Mouse (Mus musculus) limb, embryonic 11.5 days (tissue): ENCODE measurements at regions not wholly inside any gene's neighbourhood (a gene's known extent, or its start where the extent isn't known, plus 50 kb on each side); places are given as distances from the start of the nearest gene placed in this dataset.

ENCODE experiments used
- ATAC-seq: fragments of 200-750 bp; cut with Nextera tagmentation; 2 replicates; pipeline ENCODE4 v1.8.0; 2017; ENCODE audit warnings: low read depth; ENCODE audit not compliant: insufficient number of reproducible peaks, low FRiP score, low TSS enrichment
- DNase-seq: peaks from one replicate; pipeline ENCODE4 v3.0.0-alpha.2; 2015; ENCODE audit warnings: low spot score
- H3K27ac ChIP-seq: fragments of 300-500 bp; sonication (generic); replicated peaks from 2 replicates; pipeline ENCODE4 v1.5.1; 2014; ENCODE audit warnings: low read depth, mild to moderate bottlenecking, low read length
- H3K27me3 ChIP-seq: fragments of 300-500 bp; sonication (generic); 2 replicates; pipeline ENCODE4 v1.6.1; 2014; ENCODE audit warnings: mild to moderate bottlenecking, low read length, mixed read lengths; ENCODE audit not compliant: control insufficient read depth, insufficient read depth
- H3K36me3 ChIP-seq: fragments of 300-500 bp; sonication (generic); 2 replicates; pipeline ENCODE4 v1.6.1; 2014; ENCODE audit warnings: mild to moderate bottlenecking, low read length, moderate library complexity, mixed read lengths; ENCODE audit not compliant: control insufficient read depth, insufficient read depth
- H3K4me1 ChIP-seq: fragments of 300-500 bp; sonication (generic); 2 replicates; pipeline ENCODE4 v1.6.1; 2014; ENCODE audit warnings: low read length, mixed read lengths; ENCODE audit not compliant: control insufficient read depth, insufficient read depth
- H3K4me2 ChIP-seq: fragments of 300-500 bp; sonication (generic); 2 replicates; pipeline ENCODE4 v1.6.1; 2014; ENCODE audit warnings: low read depth, mild to moderate bottlenecking, moderate library complexity; ENCODE audit not compliant: severe bottlenecking
- H3K4me3 ChIP-seq: fragments of 300-500 bp; sonication (generic); 2 replicates; pipeline ENCODE4 v1.5.1; 2014; ENCODE audit warnings: low read depth, low read length
- H3K9ac ChIP-seq: fragments of 300-500 bp; sonication (generic); 2 replicates; pipeline ENCODE4 v1.6.1; 2014; ENCODE audit warnings: mild to moderate bottlenecking, low read length
- H3K9me3 ChIP-seq: fragments of 300-500 bp; sonication (generic); 2 replicates; pipeline ENCODE4 v1.6.1; 2016; ENCODE audit warnings: low read length; ENCODE audit not compliant: control insufficient read depth
- whole genome bisulfite sequencing: fragments of 180-500 bp; shearing (Covaris S2); extraction: QIAGEN DNeasy Blood & Tissue Kit; methylation state at CpG from one replicate; pipeline ENCODE4 v1.1.7; 2014; 5-methylcytosine and 5-hydroxymethylcytosine counted together

GRCm38 (mm10) chr14:76763539-76763938 lies 206.8 kb upstream of the Serp2 start:
- WGBS, result 89% methylated on average over 7 of the region's 7 CpGs
- no peak for DNase-seq

GRCm38 (mm10) chr14:76762777-76763176 lies 206.1 kb upstream of the Serp2 start:
- no peak for DNase-seq
- H3K9me3 ChIP-seq, result no peaks in the 10 kb centered on the region
- no peak for ATAC-seq
- no peak overlapping the region for H3K4me2 ChIP-seq
- H3K27ac ChIP-seq, result no peak overlapping the region
- peaks cover 13% of the 10 kb centered on the region for H3K4me1 ChIP-seq
- no peak overlapping the region for H3K9ac ChIP-seq
- 81% methylated on average over 10 of the region's 10 CpGs for WGBS
- H3K4me3 ChIP-seq, result no peak overlapping the region
- H3K36me3 ChIP-seq, result no peaks in the 10 kb centered on the region
- H3K27me3 ChIP-seq, result no peaks in the 10 kb centered on the region

More at GRCm38 (mm10) chr14:76763539-76763938, 206.8 kb upstream of the Serp2 start:
- H3K4me1 ChIP-seq, result peaks cover 13% of the 10 kb centered on the region
- no peak for ATAC-seq
- H3K4me2 ChIP-seq, result no peak overlapping the region
- no peaks in the 10 kb centered on the region for H3K9me3 ChIP-seq
- no peak overlapping the region for H3K9ac ChIP-seq
- no peak overlapping the region for H3K27ac ChIP-seq
- H3K36me3 ChIP-seq, result no peaks in the 10 kb centered on the region
- H3K4me3 ChIP-seq, result no peak overlapping the region
- no peaks in the 10 kb centered on the region for H3K27me3 ChIP-seq

- no peaks in the 10 kb centered on the region for H3K36me3 ChIP-seq
- WGBS, result 94% methylated on average over 11 of the region's 11 CpGs
- DNase-seq, result no peak
- no peak for ATAC-seq
- no peak overlapping the region for H3K4me2 ChIP-seq
- H3K27ac ChIP-seq, result no peak overlapping the region
- no peak overlapping the region for H3K4me3 ChIP-seq
- H3K27me3 ChIP-seq, result no peaks in the 10 kb centered on the region
- H3K9me3 ChIP-seq, result no peaks in the 10 kb centered on the region
- peaks cover 13% of the 10 kb centered on the region for H3K4me1 ChIP-seq
- H3K9ac ChIP-seq, result no peak overlapping the region
Observed at GRCm38 (mm10) chr14:76761691-76762090, 205.0 kb upstream of the Serp2 start.

DNA sequence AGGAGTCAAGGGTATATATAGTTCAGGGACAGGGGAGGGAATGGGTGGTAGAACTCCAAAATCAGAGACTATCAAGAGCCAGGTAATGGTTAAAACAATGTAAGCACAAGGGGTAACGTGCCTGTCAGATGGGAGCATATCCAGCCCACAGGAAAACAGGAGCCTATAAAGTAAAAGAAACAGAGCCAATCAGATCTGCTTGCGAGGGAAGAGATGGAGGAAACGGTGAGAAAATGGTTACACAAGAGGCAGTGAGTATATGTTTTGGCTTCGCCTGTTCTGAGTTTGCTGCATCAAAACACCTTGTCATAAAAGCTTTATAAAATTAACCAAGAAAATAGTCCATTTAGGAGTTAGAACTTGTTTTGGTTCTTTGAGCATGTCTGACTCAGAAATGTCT lies 204.6 kb upstream of the Serp2 start:
- Histone ChIP-seq H3K36me3 (no peaks in the 10 kb centered on the region), H3K9ac (no peak overlapping the region), H3K27ac (no peak overlapping the region), H3K9me3 (no peaks in the 10 kb centered on the region), H3K4me2 (no peak overlapping the region), H3K4me3 (no peak overlapping the region), H3K27me3 (no peaks in the 10 kb centered on the region), H3K4me1 (peaks cover 12% of the 10 kb centered on the region)
- DNase-seq (no peak), ATAC-seq (no peak)
- WGBS, result 89% methylated on average over 4 of the region's 4 CpGs

- H3K36me3 ChIP-seq, result no peaks in the 10 kb centered on the region
- no peak overlapping the region for H3K4me3 ChIP-seq
- DNase-seq, result no peak
- H3K27ac ChIP-seq, result no peak overlapping the region
- ATAC-seq, result no peak
- WGBS, result 87% methylated on average over 13 of the region's 13 CpGs
- no peak overlapping the region for H3K9ac ChIP-seq
- peaks cover 10% of the 10 kb centered on the region for H3K4me1 ChIP-seq
- H3K4me2 ChIP-seq, result no peak overlapping the region
- no peaks in the 10 kb centered on the region for H3K27me3 ChIP-seq
- H3K9me3 ChIP-seq, result no peaks in the 10 kb centered on the region
Observed at GRCm38 (mm10) chr14:76760509-76761023, 203.9 kb upstream of the Serp2 start.

DNA sequence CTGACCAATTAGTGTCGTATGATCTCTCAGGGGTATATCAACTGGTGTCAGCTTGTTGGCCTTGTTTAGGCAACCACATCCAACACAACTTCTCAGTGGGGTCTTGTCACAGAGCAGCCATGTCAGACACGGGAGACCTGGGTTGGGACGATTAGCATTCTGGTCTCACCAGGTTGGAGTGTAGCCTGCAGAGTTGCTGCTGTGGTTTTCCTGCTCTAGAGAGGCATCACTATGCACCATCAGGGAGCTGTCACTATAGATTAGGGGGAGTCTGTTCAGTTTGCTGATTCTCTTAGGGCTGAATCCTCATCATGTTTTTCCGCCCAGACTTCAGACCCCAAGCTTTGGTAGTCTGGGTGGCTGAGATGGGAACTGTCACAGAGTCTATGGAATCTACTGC lies 202.7 kb upstream of the Serp2 start:
- H3K27ac ChIP-seq, result no peak overlapping the region
- H3K4me2 ChIP-seq, result no peak overlapping the region
- no peaks in the 10 kb centered on the region for H3K27me3 ChIP-seq
- no peaks in the 10 kb centered on the region for H3K9me3 ChIP-seq
- H3K4me1 ChIP-seq, result peaks cover 3% of the 10 kb centered on the region
- H3K9ac ChIP-seq, result no peak overlapping the region
- H3K4me3 ChIP-seq, result no peak overlapping the region
- no peaks in the 10 kb centered on the region for H3K36me3 ChIP-seq
- ATAC-seq, result no peak
- WGBS, result 89% methylated on average over 4 of the region's 4 CpGs
- no peak for DNase-seq

DNA sequence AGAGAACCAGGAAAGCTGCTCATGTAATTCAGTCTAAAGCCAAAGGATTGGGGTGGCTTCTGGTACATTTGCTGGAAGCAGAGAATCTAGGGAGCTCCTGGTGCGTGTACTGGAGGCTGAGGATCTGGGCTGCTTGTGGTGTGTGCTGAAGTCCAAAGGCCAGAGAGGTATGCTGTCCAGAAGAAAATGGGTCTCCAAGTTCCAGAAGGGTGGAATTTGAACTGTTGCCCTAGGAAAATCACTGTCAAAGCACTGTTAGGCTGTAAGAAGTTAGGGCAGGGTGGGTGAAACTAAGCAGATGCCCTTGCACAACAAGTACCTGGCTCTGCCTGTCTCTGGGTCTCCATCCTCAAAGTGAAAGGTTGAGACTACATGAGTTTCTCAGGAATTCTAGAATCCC lies 201.9 kb upstream of the Serp2 start:
- Histone ChIP-seq H3K36me3 (no peaks in the 10 kb centered on the region), H3K4me1 (no peaks in the 10 kb centered on the region)
- 81% methylated on average over 1 of the region's 1 CpGs for WGBS

GRCm38 (mm10) chr14:76755591-76756376 lies 199.1 kb upstream of the Serp2 start:
- no peaks in the 10 kb centered on the region for H3K36me3 ChIP-seq
- 77% methylated on average over 9 of the region's 9 CpGs for WGBS

More for the DNA sequence above, 201.9 kb upstream of the Serp2 start:
- Histone ChIP-seq H3K4me3 (no peak overlapping the region), H3K9ac (no peak overlapping the region), H3K27me3 (no peaks in the 10 kb centered on the region), H3K9me3 (no peaks in the 10 kb centered on the region), H3K4me2 (no peak overlapping the region), H3K27ac (no peak overlapping the region)
- DNase-seq, result no peak
- ATAC-seq, result no peak

More at GRCm38 (mm10) chr14:76755591-76756376, 199.1 kb upstream of the Serp2 start:
- H3K4me3 ChIP-seq, result no peak overlapping the region
- H3K9me3 ChIP-seq, result no peaks in the 10 kb centered on the region
- no peak overlapping the region for H3K9ac ChIP-seq
- no peak overlapping the region for H3K4me2 ChIP-seq
- ATAC-seq (no peak), DNase-seq (no peak)
- H3K27ac ChIP-seq, result no peak overlapping the region
- no peaks in the 10 kb centered on the region for H3K4me1 ChIP-seq
- H3K27me3 ChIP-seq, result no peaks in the 10 kb centered on the region
